Mouse (Mus musculus) erythroblast, embryonic 14.5 days (primary cell): ENCODE measurements around the gene Olfml2b.

Source experiments
- GATA1 ChIP-seq: IDR thresholded peaks from 2 replicates; pipeline ENCODE4 v1.6.1; 2012; ENCODE audit warnings: low read length, inconsistent platforms, mixed read lengths
- TAL1 ChIP-seq: IDR thresholded peaks from 3 replicates; pipeline ENCODE4 v1.6.1; 2012; ENCODE audit warnings: low read length, inconsistent platforms, mixed read lengths

GRCm38 (mm10) chr1:170664620-170665185, 20.4 kb downstream of the Olfml2b start:
- TF ChIP-seq GATA1 (no peak), TAL1 (no peak)
